Mouse (Mus musculus): ENCODE measurements around the gene Mcrs1. TPM values are rescaled to one million over a fixed set of nuclear protein-coding genes. Genes with fewer than 3 reads are reported as not detected.

Mcrs1 gene
- 100 to 1,000 TPM; 103 to 112 TPM for total RNA-seq (2023)

GRCm38 (mm10) chr15:99251626-99252380 is at the start of gene Mcrs1:
TSS of gene Mcrs1 (minus strand) at chr15:99251961.

DNA sequence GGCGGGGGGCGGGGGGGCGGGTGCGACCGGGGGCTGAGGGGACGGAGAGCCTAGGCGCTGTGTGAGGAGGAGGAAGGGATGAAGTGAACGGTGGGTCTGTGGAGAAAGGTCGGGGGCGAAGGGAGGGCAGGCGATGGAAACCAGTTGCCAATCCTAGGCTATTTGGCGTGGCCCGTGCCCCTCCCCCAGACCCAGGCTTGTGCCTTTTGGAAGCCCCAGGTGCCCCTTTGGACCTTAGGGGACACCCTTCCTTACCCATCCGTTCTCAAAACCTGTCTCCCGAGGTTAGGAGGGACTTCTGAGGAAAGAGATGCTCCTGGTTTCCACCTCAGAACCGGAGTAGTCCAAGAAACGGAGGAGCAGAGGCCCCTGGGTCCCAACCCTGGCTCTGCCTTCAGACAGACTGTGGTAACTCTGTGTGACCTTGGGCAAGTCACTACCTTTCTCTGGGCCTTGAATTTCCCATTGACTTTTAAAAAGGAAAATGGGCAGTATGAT is 43.8 kb upstream of the Mcrs1 start, which contains the start of gene Fam186b:
TSS of gene Fam186b (minus strand) at position 405 of the 498 bp plus-strand sequence.

DNA sequence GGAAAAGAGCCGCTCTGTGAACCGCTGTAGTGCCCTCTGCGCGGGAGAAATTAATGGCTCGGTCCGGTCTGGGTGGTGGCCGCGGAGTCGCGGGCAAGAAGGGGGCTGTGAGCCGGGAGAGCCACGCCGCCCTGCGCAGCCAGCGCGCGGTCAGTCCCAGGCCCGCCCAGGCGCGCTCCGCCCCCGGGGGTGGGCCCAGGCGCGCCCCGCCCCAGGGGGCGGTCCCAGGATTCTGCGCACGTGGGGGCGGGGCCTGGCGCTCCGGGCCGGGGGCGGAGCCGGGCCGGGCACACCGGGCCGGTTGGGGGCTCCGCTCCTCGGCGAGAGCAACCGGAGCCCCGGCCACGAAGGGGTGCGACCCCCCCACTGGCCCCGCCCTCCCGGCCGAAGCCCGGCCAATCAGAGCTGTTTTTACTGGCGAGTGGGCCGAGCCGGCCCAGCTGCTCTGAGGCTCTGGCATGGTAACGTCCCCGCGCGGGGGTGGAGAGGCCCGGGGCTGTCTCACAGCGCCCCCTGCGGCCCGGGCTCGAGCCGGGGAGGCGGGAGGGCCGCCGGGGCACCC is 43.1 kb upstream of the Mcrs1 start, which contains the start of gene Prpf40b:
TSS of gene Prpf40b (plus strand) at position 275 of the 562 bp plus-strand sequence.

GRCm38 (mm10) chr15:99224208-99224911 is 27.4 kb downstream of the Mcrs1 start, which contains the start of gene Kcnh3:
TSS of gene Kcnh3 (plus strand) at chr15:99224861.

Other genes with a start within 250 kb of the Mcrs1 start
- 10 to 100 TPM; 53.7 to 71.4 TPM for gene Tuba1c, start 222.1 kb downstream of the Mcrs1 start, total RNA-seq (2023)
- gene Prph, start 196.8 kb downstream of the Mcrs1 start, total RNA-seq (2023) = not detected
- under 1 TPM; 0.23 to 0.42 TPM for gene Troap, start 177.4 kb downstream of the Mcrs1 start, total RNA-seq (2023)
- not detected for gene C1ql4, start 164.1 kb downstream of the Mcrs1 start, total RNA-seq (2023)
- not detected for gene Dnajc22, start 158.8 kb downstream of the Mcrs1 start, total RNA-seq (2023)
- not detected for gene Spats2, start 126.0 kb downstream of the Mcrs1 start, total RNA-seq (2023)
- gene Kcnh3, start 27.1 kb downstream of the Mcrs1 start, total RNA-seq (2023) = 1 to 10 TPM; 2.4 to 4.1 TPM
- gene Prpf40b, start 43.1 kb upstream of the Mcrs1 start, total RNA-seq (2023) = 10 to 100 TPM; 21.3 to 29.8 TPM
- not detected for gene Fam186b, start 43.9 kb upstream of the Mcrs1 start, total RNA-seq (2023)
- 100 to 1,000 TPM; 129 to 150 TPM for gene Fmnl3, start 118.5 kb upstream of the Mcrs1 start, total RNA-seq (2023)
- gene Tmbim6, start 140.9 kb upstream of the Mcrs1 start, total RNA-seq (2023) = 100 to 1,000 TPM; 432 to 442 TPM
- gene Nckap5l, start 205.8 kb upstream of the Mcrs1 start, total RNA-seq (2023) = 1 to 10 TPM; 6.8 to 8.1 TPM
- gene Bcdin3d, start 222.8 kb upstream of the Mcrs1 start, total RNA-seq (2023) = 10 to 100 TPM in 1 of 2 experiments, 1 to 10 TPM in 1; 8.0 to 11.9 TPM

All from B cell, adult 67 days (primary cell).